Mouse (Mus musculus) forebrain, embryonic 14.5 days (tissue): Measurements from ENCODE around the gene Bsg. TPM values are rescaled to one million over a fixed set of nuclear protein-coding genes. Genes with fewer than 3 reads are reported as not detected.

ENCODE experiments used
- ATAC-seq: fragments of 200-750 bp; cut with Nextera tagmentation; 2 replicates; pipeline ENCODE4 v1.8.0; 2017; ENCODE audit warnings: mild to moderate bottlenecking, moderate library complexity
- DNase-seq: peaks from one replicate; pipeline ENCODE4 v3.0.0-alpha.2; 2015; ENCODE audit warnings: low spot score
- H3K27ac ChIP-seq: fragments of 300-500 bp; sonication (generic); 2 replicates; pipeline ENCODE4 v1.5.1; 2014; ENCODE audit warnings: low read depth, mild to moderate bottlenecking, control low read depth, low read length, moderate library complexity
- H3K27me3 ChIP-seq: fragments of 300-500 bp; sonication (generic); replicated peaks from 2 replicates; pipeline ENCODE4 v1.6.1; 2014; ENCODE audit warnings: low read length, control low read depth, mixed read lengths; ENCODE audit not compliant: control insufficient read depth, insufficient read depth
- H3K36me3 ChIP-seq: fragments of 300-500 bp; sonication (generic); 2 replicates; pipeline ENCODE4 v1.6.1; 2014; ENCODE audit warnings: low read length, control low read depth; ENCODE audit not compliant: control insufficient read depth, insufficient read depth
- H3K4me1 ChIP-seq: fragments of 300-500 bp; sonication (generic); 2 replicates; pipeline ENCODE4 v1.6.1; 2014; ENCODE audit warnings: antibody characterized with exemption, low read length, control low read depth; ENCODE audit not compliant: control insufficient read depth, insufficient read depth
- H3K4me2 ChIP-seq: fragments of 300-500 bp; sonication (generic); 2 replicates; pipeline ENCODE4 v1.6.1; 2014; ENCODE audit warnings: mild to moderate bottlenecking, control low read depth, low read length
- H3K4me3 ChIP-seq: fragments of 300-500 bp; sonication (generic); 2 replicates; pipeline ENCODE4 v1.5.1; 2014; ENCODE audit warnings: low read depth, low read length, control low read depth
- H3K9ac ChIP-seq: fragments of 300-500 bp; sonication (generic); 2 replicates; pipeline ENCODE4 v1.6.1; 2014; ENCODE audit warnings: mild to moderate bottlenecking, low read length, control low read depth, moderate library complexity
- H3K9me3 ChIP-seq: fragments of 300-500 bp; sonication (generic); replicated peaks from 2 replicates; pipeline ENCODE4 v1.6.1; 2016; ENCODE audit warnings: low read length, control low read depth, mixed read lengths; ENCODE audit not compliant: control insufficient read depth
- WGBS: fragments of 180-500 bp; shearing (Covaris S2); extraction: QIAGEN DNeasy Blood & Tissue Kit; methylation state at CpG from one replicate; pipeline ENCODE4 v1.1.7; 2014; 5-methylcytosine and 5-hydroxymethylcytosine counted together
- polyA plus RNA-seq: library from polyadenylated mRNA; unstranded; fragments of >200 nt; fragmentation: Nextera tagmentation; extraction: Ambion mirVana; gene quantifications from 2 replicates; pipeline ENCODE4 v1.2.1, GENCODE M21; 2014

The Bsg gene
- polyA plus RNA-seq, 1 experiment from 2014 or later = 725 TPM

GRCm38 (mm10) chr10:79716254-79716987, 12.1 kb downstream of the Bsg start, which contains the start of gene Hcn2:
Gene Hcn2, plus strand, starts transcription at chr10:79716634.
- peak; percentile 67 for ATAC-seq
- no peak within 1 kb of the TSS for H3K27ac ChIP-seq
- 1% methylated on average over 49 of the region's 91 CpGs for WGBS

GRCm38 (mm10) chr10:79716988-79717355, 12.7 kb downstream of the Bsg start:
- Histone ChIP-seq H3K27me3 (peaks cover 40% of the 10 kb centered on the region), H3K4me1 (peaks cover 3% of the 10 kb centered on the region; the same call in 1 of the 2 replicates), H3K27ac (no peak overlapping the region), H3K4me3 (peak overlapping the region; percentile 59), H3K9ac (peak overlapping the region; percentile 69), H3K36me3 (peaks cover 3% of the 10 kb centered on the region; the same call in 1 of the 2 replicates), H3K4me2 (peak overlapping the region; percentile 95), H3K9me3 (no peaks in the 10 kb centered on the region)
- ATAC-seq = peak; percentile 30; the same call in 1 of the 2 replicates
- under 1% methylated on average over 39 of the region's 44 CpGs for WGBS
- DNase-seq = peak; percentile 23

More at GRCm38 (mm10) chr10:79716254-79716987, 12.1 kb downstream of the Bsg start, which contains the start of gene Hcn2:
- Histone ChIP-seq H3K4me3 (peak within 1 kb of the TSS; percentile 59), H3K9ac (peak within 1 kb of the TSS; percentile 69), H3K9me3 (no peaks in the 10 kb centered on the region), H3K4me1 (peaks cover 3% of the 10 kb centered on the region; the same call in 1 of the 2 replicates), H3K4me2 (peak within 1 kb of the TSS; percentile 95), H3K27me3 (peaks cover 40% of the 10 kb centered on the region), H3K36me3 (peaks cover 8% of the 10 kb centered on the region)
- no peak for DNase-seq

GRCm38 (mm10) chr10:79717640-79718357, 13.5 kb downstream of the Bsg start:
- Histone ChIP-seq H3K4me3 (peak overlapping the region; percentile 59), H3K27ac (no peak overlapping the region), H3K27me3 (peaks cover 40% of the 10 kb centered on the region), H3K4me1 (peaks cover 3% of the 10 kb centered on the region; the same call in 1 of the 2 replicates), H3K9ac (no peak overlapping the region; the same call in 1 of the 2 replicates), H3K36me3 (no peaks in the 10 kb centered on the region), H3K4me2 (peak overlapping the region; percentile 95), H3K9me3 (no peaks in the 10 kb centered on the region)
- ATAC-seq (no peak), DNase-seq (peak; percentile 54)
- WGBS = 4% methylated on average over 43 of the region's 43 CpGs

- Histone ChIP-seq H3K36me3 (no peaks in the 10 kb centered on the region), H3K9ac (no peak overlapping the region), H3K27ac (no peak overlapping the region), H3K4me3 (no peak overlapping the region), H3K4me1 (peaks cover 3% of the 10 kb centered on the region; the same call in 1 of the 2 replicates), H3K9me3 (no peaks in the 10 kb centered on the region), H3K4me2 (no peak overlapping the region), H3K27me3 (peaks cover 27% of the 10 kb centered on the region)
- DNase-seq (no peak), ATAC-seq (no peak)
- WGBS = 79% methylated on average over 5 of the region's 5 CpGs
These were observed 16.8 kb downstream of the Bsg start for GRCm38 (mm10) chr10:79721089-79721488.

- Histone ChIP-seq H3K4me3 (no peak overlapping the region), H3K36me3 (no peaks in the 10 kb centered on the region), H3K9ac (no peak overlapping the region), H3K27ac (no peak overlapping the region), H3K27me3 (peaks cover 9% of the 10 kb centered on the region; the same call in 1 of the 2 replicates), H3K4me2 (no peak overlapping the region), H3K4me1 (no peaks in the 10 kb centered on the region), H3K9me3 (no peaks in the 10 kb centered on the region)
- DNase-seq (no peak), ATAC-seq (no peak)
- WGBS = 55% methylated on average over 6 of the region's 6 CpGs
These were observed 18.8 kb downstream of the Bsg start for GRCm38 (mm10) chr10:79723047-79723446.

- Histone ChIP-seq H3K27ac (no peak overlapping the region), H3K36me3 (no peaks in the 10 kb centered on the region), H3K9ac (no peak overlapping the region), H3K4me1 (no peaks in the 10 kb centered on the region), H3K9me3 (no peaks in the 10 kb centered on the region), H3K27me3 (peaks cover 4% of the 10 kb centered on the region; the same call in 1 of the 2 replicates), H3K4me2 (no peak overlapping the region), H3K4me3 (no peak overlapping the region)
- ATAC-seq (no peak), DNase-seq (no peak)
- WGBS = 88% methylated on average over 7 of the region's 7 CpGs
These were observed 19.4 kb downstream of the Bsg start for GRCm38 (mm10) chr10:79723692-79724091.

- H3K9me3 ChIP-seq = no peaks in the 10 kb centered on the region
- no peak overlapping the region for H3K4me2 ChIP-seq
- DNase-seq = no peak
- no peaks in the 10 kb centered on the region for H3K4me1 ChIP-seq
- WGBS = 36% methylated on average over 11 of the region's 11 CpGs
- ATAC-seq = no peak
- H3K36me3 ChIP-seq = no peaks in the 10 kb centered on the region
- H3K27ac ChIP-seq = no peak overlapping the region
- H3K4me3 ChIP-seq = no peak overlapping the region
- H3K9ac ChIP-seq = no peak overlapping the region
- no peaks in the 10 kb centered on the region for H3K27me3 ChIP-seq
These were observed 21.8 kb downstream of the Bsg start for GRCm38 (mm10) chr10:79726090-79726489.

GRCm38 (mm10) chr10:79728323-79729249, 24.3 kb downstream of the Bsg start:
- ATAC-seq = no peak
- Histone ChIP-seq H3K4me1 (no peaks in the 10 kb centered on the region), H3K4me3 (no peak overlapping the region), H3K9me3 (no peaks in the 10 kb centered on the region), H3K4me2 (no peak overlapping the region), H3K27me3 (no peaks in the 10 kb centered on the region), H3K36me3 (peaks cover under 1% of the 10 kb centered on the region; the same call in 1 of the 2 replicates), H3K9ac (no peak overlapping the region), H3K27ac (no peak overlapping the region)
- DNase-seq = no peak
- WGBS = 76% methylated on average over 28 of the region's 28 CpGs
